Mouse (Mus musculus): ENCODE data around the gene Klhl29. TPM values are rescaled to one million over a fixed set of nuclear protein-coding genes. Genes with fewer than 3 reads are reported as not detected.

Klhl29 gene
- polyA plus RNA-seq, 1 experiment, result 8.7 TPM

- no peak for DNase-seq (ENCODE audit: low spot score)
Observed at GRCm38 (mm10) chr12:5222439-5223202, 152.9 kb downstream of the Klhl29 start.

- no peak for DNase-seq (ENCODE audit: low spot score)
Observed at GRCm38 (mm10) chr12:5219913-5220575, 155.4 kb downstream of the Klhl29 start.

- DNase-seq (ENCODE audit: low spot score), result no peak
Observed at GRCm38 (mm10) chr12:5215836-5216747, 159.4 kb downstream of the Klhl29 start.

- no peak for DNase-seq (ENCODE audit: low spot score)
Observed at GRCm38 (mm10) chr12:5214266-5214665, 161.2 kb downstream of the Klhl29 start.

GRCm38 (mm10) chr12:5213339-5214104 lies 162.0 kb downstream of the Klhl29 start:
- peak; percentile 62 for DNase-seq (ENCODE audit: low spot score)

- no peak for DNase-seq (ENCODE audit: low spot score)
Observed at GRCm38 (mm10) chr12:5211884-5212283, 163.6 kb downstream of the Klhl29 start.

- no peak for DNase-seq (ENCODE audit: low spot score)
Observed at GRCm38 (mm10) chr12:5210786-5211185, 164.7 kb downstream of the Klhl29 start.

GRCm38 (mm10) chr12:5207941-5208905 lies 167.3 kb downstream of the Klhl29 start:
- no peak for DNase-seq (ENCODE audit: low spot score)

GRCm38 (mm10) chr12:5207172-5207571 lies 168.3 kb downstream of the Klhl29 start:
- DNase-seq (ENCODE audit: low spot score), result no peak

- no peak for DNase-seq (ENCODE audit: low spot score)
Observed at GRCm38 (mm10) chr12:5204071-5204840, 171.2 kb downstream of the Klhl29 start.

GRCm38 (mm10) chr12:5203385-5203784 lies 172.1 kb downstream of the Klhl29 start:
- DNase-seq (ENCODE audit: low spot score), result no peak

GRCm38 (mm10) chr12:5198254-5198653 lies 177.2 kb downstream of the Klhl29 start:
- DNase-seq (ENCODE audit: low spot score), result no peak

GRCm38 (mm10) chr12:5194176-5194575 lies 181.3 kb downstream of the Klhl29 start:
- DNase-seq (ENCODE audit: low spot score), result no peak

- no peak for DNase-seq (ENCODE audit: low spot score)
Observed at GRCm38 (mm10) chr12:5192380-5192718, 183.1 kb downstream of the Klhl29 start.

- DNase-seq (ENCODE audit: low spot score), result peak; percentile 35
Observed at GRCm38 (mm10) chr12:5191628-5192379, 183.7 kb downstream of the Klhl29 start.

- no peak for DNase-seq (ENCODE audit: low spot score)
Observed at GRCm38 (mm10) chr12:5191206-5191605, 184.3 kb downstream of the Klhl29 start.

- no peak for DNase-seq (ENCODE audit: low spot score)
Observed at GRCm38 (mm10) chr12:5189446-5190150, 185.9 kb downstream of the Klhl29 start.

GRCm38 (mm10) chr12:5188899-5189298 lies 186.6 kb downstream of the Klhl29 start:
- no peak for DNase-seq (ENCODE audit: low spot score)
